Mouse (Mus musculus) erythroblast, embryonic 14.5 days (primary cell): ENCODE results near the gene Sh3pxd2a.

Experiments used
- GATA1 ChIP-seq: IDR thresholded peaks from 2 replicates; pipeline ENCODE4 v1.6.1; 2012; ENCODE audit warnings: low read length, inconsistent platforms, mixed read lengths
- TAL1 ChIP-seq: IDR thresholded peaks from 3 replicates; pipeline ENCODE4 v1.6.1; 2012; ENCODE audit warnings: low read length, inconsistent platforms, mixed read lengths

DNA sequence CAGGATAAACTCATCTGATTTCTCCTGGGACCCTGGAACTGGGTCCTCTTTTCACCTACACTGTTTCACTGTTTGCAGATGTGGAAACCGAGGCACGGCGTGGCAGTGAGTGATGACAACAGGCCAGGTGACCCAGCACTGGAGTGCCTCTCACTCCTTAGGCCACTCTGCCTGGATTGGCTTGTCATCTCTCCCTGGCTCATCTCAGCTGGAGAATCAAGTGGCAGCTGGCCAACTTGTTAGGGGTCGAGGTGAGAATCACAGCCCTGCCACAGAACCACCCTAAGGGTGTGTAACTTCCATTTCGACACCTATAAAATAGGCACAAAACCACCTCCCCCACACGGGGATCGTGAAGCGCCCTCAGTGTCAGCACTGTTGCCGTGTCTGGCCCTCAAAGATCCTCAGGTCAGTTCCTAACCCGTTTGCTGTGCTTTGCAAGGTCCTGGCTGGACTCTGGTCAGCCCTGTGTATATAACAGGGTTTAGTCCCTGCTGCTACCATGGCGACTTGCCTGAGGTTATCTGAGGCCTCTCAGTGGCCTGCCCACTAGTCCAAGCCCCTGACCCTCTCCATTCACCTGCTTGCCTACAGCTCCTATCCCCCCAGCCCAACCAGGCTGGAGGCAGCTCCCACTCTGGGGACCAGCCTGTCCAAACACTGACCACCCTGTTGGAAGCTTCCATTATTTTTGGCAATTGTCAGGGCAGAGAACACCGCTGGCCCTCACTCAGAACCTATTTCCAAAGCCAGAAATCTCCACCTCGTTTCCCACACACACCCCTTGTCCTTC lies 6.3 kb downstream of the Sh3pxd2a start:
- TF ChIP-seq GATA1, result no peak
- no peak for TF ChIP-seq TAL1
